Mouse (Mus musculus) MEL-GATA-1-ER (cell line): ENCODE results near the gene Blm.

Source experiments
- DNase-seq: peaks from one replicate; pipeline ENCODE4 v3.0.0-alpha.2; 2012; ENCODE audit warnings: low read depth; ENCODE audit errors: extremely low read depth

Blm gene

DNA sequence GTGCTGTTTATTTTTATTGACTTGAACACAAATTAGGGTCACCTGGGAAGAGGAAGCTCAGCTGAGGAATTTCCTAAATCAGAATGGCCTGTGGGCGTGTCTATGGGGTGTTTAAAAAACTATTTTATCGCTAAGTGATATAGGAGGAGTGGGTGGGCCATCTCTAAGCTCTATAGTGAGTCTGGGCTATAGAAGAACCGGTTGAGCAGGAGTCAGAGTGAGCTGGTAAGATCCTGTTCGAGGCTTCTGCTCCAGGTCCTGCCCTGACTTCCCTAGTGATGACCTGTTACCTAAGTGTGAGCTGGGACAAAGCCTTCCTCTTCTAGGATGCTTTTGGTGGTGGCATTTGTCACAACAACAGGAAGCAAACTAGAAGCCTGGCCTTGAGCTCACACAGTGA, 94.2 kb downstream of the Blm start:
- no peak for DNase-seq

DNA sequence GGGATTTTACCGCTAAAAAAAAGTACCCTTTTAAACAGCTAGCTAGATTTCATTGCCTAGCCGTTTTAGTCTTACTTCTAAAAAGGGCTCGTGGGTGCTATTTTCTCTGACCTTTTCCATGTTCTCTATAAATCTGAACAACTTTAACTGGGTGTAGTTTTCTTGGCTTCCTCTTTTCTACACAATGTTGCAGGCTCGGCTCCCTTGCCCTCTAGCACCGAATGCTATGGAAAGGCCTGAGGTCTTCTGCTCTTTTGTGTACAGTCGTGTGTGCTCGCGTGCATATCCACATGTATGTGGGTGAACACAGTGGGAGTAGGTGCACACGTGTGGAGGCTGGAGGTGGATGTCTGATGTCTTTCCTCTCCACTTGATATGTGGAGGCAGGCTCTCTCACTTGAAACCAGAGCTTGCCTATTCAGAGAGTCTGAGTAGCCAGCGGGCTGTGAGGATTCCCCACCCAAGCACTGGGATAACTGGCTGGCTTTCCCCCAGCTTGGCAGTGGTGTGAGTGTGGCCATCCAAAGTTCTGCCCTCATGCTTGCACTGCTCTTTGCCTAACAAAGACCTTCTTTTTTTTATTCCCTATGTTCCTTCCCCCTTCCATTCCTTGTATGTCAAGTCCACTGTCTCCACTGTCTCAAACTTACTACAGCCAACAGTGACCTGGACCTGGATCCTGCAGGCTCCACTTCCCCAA, 95.0 kb downstream of the Blm start:
- DNase-seq = no peak

- no peak for DNase-seq
Observed at GRCm38 (mm10) chr7:80439032-80439760, 95.7 kb downstream of the Blm start.

- DNase-seq = no peak
Observed at GRCm38 (mm10) chr7:80436571-80436970, 98.3 kb downstream of the Blm start.

DNA sequence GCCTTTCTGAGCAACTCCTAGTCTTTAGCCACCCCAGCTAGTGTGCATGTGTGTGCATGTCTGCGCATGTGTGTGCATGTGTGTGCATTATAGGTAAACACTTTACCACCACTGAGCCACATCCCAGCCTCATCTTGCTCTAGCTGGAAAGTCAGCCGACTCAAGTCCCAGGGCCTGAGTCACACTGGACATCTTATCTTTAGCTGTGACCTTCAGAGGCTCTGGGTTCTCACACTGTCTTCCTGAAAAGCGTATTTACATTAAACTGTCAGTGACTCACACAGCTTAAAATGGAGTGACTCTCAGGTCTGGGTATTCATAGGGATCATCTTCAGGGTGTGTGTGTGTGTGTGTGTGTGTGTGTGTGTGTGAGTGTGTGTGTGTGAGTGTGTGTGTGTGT, 99.3 kb downstream of the Blm start:
- no peak for DNase-seq

- no peak for DNase-seq
Observed at GRCm38 (mm10) chr7:80429661-80430060, 105.3 kb downstream of the Blm start.

DNA sequence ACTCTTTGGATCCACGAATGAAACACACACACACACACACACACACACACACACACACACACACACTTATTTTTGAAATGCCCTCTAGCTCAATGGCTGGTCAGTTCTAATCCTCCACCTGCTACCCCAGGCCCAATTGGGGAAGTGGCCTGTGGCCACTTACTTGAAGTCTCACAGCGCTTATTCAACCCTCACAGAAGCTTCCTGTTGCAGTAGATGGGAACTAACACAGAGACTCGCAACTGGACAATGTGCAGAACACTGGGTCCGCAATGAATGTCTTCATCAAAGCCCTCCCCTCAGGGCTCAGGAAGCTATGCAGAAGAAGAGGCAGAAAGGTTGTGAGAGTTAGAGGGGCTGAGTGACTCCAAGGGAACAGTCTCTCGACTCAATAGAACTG, 107.2 kb downstream of the Blm start:
- DNase-seq = no peak

DNA sequence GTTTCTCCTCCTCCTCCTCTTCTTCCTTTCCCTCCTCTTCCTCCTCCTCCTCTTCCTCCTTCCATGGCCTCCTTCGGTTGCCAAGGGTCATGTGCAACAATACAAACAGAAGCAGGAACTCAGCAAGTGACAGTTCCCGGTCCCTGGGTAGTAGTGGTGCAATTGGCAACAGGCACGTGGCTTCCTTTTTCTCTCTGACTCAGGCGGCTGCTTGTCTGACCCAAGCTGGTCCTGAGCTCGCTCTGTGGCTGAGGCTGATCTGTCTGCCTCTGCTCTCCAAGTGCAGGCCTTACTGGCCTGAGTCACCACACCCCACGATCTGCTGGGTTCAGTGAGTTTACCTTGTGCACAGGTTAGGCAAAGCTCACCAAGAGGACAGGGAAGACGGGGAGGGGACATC, 108.6 kb downstream of the Blm start:
- no peak for DNase-seq

DNA sequence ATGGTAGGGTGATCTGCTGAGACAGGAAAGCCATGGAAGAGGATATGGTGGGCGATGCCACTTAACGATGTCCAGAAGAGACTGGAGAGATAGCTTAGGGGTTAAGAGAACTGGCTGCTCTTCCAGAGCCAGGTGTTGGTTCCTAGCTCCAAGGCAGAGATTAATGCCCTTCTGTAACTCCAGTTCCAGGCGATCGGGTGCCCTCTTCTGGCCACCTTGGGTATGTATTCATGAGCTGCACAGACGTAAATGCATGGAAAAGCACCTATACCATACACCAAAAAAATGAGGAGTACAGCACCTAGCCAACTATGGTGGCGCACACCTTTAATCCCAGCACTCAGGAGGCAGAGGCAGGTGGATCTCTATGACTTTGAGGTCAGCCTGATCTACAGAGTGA, 110.2 kb downstream of the Blm start:
- no peak for DNase-seq

GRCm38 (mm10) chr7:80422759-80423480, 112.0 kb downstream of the Blm start:
- no peak for DNase-seq

- no peak for DNase-seq
Observed at GRCm38 (mm10) chr7:80421576-80421975, 113.3 kb downstream of the Blm start.

- no peak for DNase-seq
Observed at GRCm38 (mm10) chr7:80420586-80420985, 114.3 kb downstream of the Blm start.

DNA sequence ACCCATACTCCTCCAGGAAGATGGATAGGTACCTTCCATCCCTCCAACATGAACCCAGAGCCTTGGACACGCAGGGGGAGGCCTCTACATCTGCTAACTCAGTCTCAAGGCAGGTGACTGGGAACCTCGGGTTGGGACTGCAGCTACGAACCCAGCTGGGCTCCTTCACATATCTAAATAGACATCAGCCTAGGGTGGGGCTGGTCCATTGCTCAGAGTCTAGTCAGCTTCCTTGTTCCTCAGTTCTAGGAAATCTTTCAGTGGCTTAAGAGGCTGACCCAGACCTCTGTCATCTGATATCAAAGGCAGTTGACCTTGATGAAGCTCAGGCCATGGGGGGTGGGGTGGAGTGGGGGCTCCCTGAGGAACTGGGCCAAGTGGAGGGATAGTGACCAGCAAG, 115.6 kb downstream of the Blm start:
- no peak for DNase-seq

DNA sequence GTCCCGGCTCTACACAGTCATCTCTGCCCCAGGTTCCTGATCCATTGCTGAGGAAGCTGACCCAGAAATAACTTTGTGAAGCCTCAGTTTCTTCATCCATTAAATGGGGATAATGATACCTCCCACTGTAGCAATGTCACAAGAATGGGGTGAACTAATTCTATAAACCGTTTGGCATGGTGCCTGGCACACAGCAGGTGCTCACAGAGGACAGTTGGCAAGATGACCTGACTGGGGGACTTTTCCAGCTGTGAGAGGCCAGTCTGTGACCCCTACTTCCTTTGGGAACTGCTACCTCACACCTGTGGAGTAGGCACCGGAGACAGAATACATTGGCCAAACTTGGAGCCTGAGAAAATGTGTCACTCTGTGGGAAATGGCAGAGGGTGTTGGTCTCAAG, 116.9 kb downstream of the Blm start:
- no peak for DNase-seq

DNA sequence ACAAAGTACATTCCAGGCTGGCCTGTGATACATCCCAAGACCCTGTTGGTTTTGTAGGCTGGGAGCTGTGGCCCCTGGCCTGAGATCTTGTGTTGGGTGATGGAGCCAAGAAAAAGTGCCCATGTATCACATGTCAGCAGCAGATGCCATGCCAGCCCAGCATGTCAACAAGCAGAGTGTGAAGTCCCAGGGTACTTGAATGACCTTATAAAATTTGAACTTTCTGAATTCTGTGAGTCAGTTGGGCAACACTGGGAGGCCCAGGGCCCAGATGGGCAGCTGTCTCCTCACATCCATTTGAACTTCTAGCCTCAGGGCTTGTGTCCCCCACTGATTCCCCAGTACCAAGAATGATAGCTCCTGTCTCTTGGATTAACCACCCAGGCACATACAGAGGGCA, 117.3 kb downstream of the Blm start:
- DNase-seq = no peak

DNA sequence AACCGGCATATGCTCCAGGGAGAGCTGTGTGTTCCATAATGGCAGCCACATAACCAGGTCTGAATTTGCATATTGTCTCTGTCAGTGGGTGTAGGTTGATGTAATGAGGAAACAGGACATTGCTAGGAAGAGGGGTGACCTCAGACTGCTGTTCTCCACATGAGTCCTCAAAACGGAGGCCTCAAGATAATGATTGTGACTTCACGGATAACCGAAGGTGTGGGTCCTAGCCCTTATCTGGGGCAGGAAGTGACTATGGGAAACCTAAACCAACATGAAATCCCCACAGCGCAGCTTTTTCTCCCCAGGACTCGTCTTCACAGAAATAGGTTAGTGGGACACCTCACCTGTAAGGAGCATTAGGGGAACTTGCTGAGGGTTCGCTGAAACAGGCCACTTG, 118.0 kb downstream of the Blm start:
- no peak for DNase-seq

DNA sequence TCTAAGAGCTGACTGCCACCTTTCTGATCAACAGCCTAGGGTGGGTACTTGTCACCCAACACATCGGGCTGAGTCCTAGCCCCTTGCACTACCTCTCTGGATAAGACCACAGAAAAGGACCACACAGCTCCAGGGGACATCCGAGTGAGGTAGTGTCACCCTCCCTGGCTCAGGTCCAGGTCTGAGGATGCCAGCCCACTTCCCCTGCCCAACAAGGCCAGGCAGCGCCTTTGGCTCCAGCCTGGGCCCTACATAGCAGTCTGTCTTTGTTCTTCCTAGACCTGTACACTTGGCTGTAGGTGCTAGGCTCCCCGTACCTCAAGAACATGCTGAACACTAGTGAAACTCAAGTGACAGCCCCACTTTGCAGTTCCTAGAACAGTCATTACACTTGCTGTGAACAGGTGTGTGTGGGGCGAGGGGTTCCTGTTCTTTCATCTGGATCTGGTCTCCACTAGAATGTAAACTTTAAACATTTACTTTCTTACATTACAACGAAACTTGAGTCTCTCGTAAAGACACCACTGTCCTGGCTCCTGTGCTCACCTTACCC, 120.5 kb downstream of the Blm start:
- DNase-seq = no peak

GRCm38 (mm10) chr7:80413512-80414302, 121.2 kb downstream of the Blm start:
- DNase-seq = no peak

GRCm38 (mm10) chr7:80412781-80413180, 122.1 kb downstream of the Blm start:
- no peak for DNase-seq

DNA sequence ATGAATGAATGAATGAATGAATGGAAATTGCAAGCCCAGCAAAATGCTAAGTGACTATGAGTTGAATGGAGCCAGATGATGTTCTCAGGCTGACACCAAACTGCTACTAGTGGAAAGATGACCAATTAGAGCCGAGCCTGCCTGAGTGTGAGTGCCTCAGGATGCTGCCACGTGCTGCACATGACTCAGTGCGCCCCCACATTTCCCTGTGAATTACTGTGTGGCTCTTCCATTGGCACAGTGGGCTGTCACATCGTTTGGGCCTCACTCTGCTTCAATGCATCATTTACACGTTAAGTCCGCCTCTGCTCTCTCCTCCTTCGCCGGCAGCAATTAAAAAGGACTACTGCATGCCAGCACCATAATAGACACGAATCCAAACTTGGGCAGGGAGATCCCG, 122.6 kb downstream of the Blm start:
- no peak for DNase-seq

- no peak for DNase-seq
Observed at GRCm38 (mm10) chr7:80410380-80410779, 124.5 kb downstream of the Blm start.
